Mouse (Mus musculus) intestine, embryonic 14.5 days (tissue): ENCODE data around the gene Eif3a. TPM values are rescaled to one million over a fixed set of nuclear protein-coding genes. Genes with fewer than 3 reads are reported as not detected.

Source experiments
- ATAC-seq: fragments of 200-750 bp; cut with Nextera tagmentation; replicated peaks from 2 replicates; pipeline ENCODE4 v1.8.0; 2017; ENCODE audit warnings: low read depth, moderate number of reproducible peaks, moderate TSS enrichment, moderate library complexity; ENCODE audit not compliant: low FRiP score, low TSS enrichment
- DNase-seq: peaks from one replicate; pipeline ENCODE4 v3.0.0-alpha.2; 2018; ENCODE audit warnings: low spot score
- H3K27ac ChIP-seq: fragments of 300-500 bp; sonication (generic); 2 replicates; pipeline ENCODE4 v1.5.1; 2014; ENCODE audit warnings: low read depth, mild to moderate bottlenecking, control low read depth
- H3K27me3 ChIP-seq: fragments of 300-500 bp; sonication (generic); replicated peaks from 2 replicates; pipeline ENCODE4 v1.6.1; 2014; ENCODE audit warnings: low read length, control low read depth; ENCODE audit not compliant: control insufficient read depth, insufficient read depth
- H3K36me3 ChIP-seq: fragments of 300-500 bp; sonication (generic); 2 replicates; pipeline ENCODE4 v1.6.1; 2014; ENCODE audit warnings: low read length, control low read depth; ENCODE audit not compliant: control insufficient read depth, insufficient read depth
- H3K4me1 ChIP-seq: fragments of 300-500 bp; sonication (generic); replicated peaks from 2 replicates; pipeline ENCODE4 v1.6.1; 2014; ENCODE audit warnings: low read length, control low read depth, mixed read lengths; ENCODE audit not compliant: control insufficient read depth, insufficient read depth
- H3K4me2 ChIP-seq: fragments of 300-500 bp; sonication (generic); 2 replicates; pipeline ENCODE4 v1.6.1; 2014; ENCODE audit warnings: low read length
- H3K4me3 ChIP-seq: fragments of 300-500 bp; sonication (generic); 2 replicates; pipeline ENCODE4 v1.5.1; 2014; ENCODE audit warnings: low read depth, low read length, control low read depth, mixed read lengths
- H3K9ac ChIP-seq: fragments of 300-500 bp; sonication (generic); 2 replicates; pipeline ENCODE4 v1.6.1; 2014; ENCODE audit warnings: mild to moderate bottlenecking, low read length
- H3K9me3 ChIP-seq: fragments of 300-500 bp; sonication (generic); 2 replicates; pipeline ENCODE4 v1.6.1; 2016; ENCODE audit warnings: low read length, control low read depth; ENCODE audit not compliant: control insufficient read depth
- WGBS: fragments of 180-500 bp; shearing (Covaris S2); extraction: QIAGEN DNeasy Blood & Tissue Kit; methylation state at CpG from one replicate; pipeline ENCODE4 v1.1.7; 2014; 5-methylcytosine and 5-hydroxymethylcytosine counted together
- microRNA-seq: library from miRNA; unstranded; fragments of <30 nt; microRNA quantifications from one replicate; pipeline ENCODE4, GENCODE M21; 2016
- polyA plus RNA-seq: library from polyadenylated mRNA; unstranded; fragments of >200 nt; fragmentation: Nextera tagmentation; extraction: Ambion mirVana; gene quantifications from 2 replicates; pipeline ENCODE4 v1.2.1, GENCODE M21; 2014

The Eif3a gene
- polyA plus RNA-seq, 1 experiment from 2014 or later: 168 TPM

- H3K36me3 ChIP-seq: no peaks in the 10 kb centered on the region
- H3K4me2 ChIP-seq: no peak overlapping the region
- no peak for DNase-seq
- no peak overlapping the region for H3K4me3 ChIP-seq
- no peak overlapping the region for H3K27ac ChIP-seq
- no peak for ATAC-seq
- H3K9me3 ChIP-seq: no peaks in the 10 kb centered on the region
- H3K27me3 ChIP-seq: no peaks in the 10 kb centered on the region
- 88% methylated on average over 2 of the region's 2 CpGs for WGBS
- H3K4me1 ChIP-seq: no peaks in the 10 kb centered on the region
- no peak overlapping the region for H3K9ac ChIP-seq
Observed at GRCm38 (mm10) chr19:60712577-60712976, 77.9 kb downstream of the Eif3a start.

Small RNAs within 50 kb of the gene (microRNA-seq; reads per million reads assigned to microRNA genes)
- gene mmu-mir-3084-1: not detected

Other genes starting within 250 kb of the Eif3a start
- gene Cacul1, start 209.6 kb downstream of the Eif3a start, polyA plus RNA-seq: 23.9 and 25.3 TPM in 2 replicates
- 1.2 and 1.5 TPM in 2 replicates for gene Nanos1, start 34.7 kb downstream of the Eif3a start, polyA plus RNA-seq
- gene Fam45a, start 20.9 kb upstream of the Eif3a start, polyA plus RNA-seq: 29.8 and 30.1 TPM in 2 replicates
- 5.3 and 6.9 TPM in 2 replicates for gene Sfxn4, start 70.8 kb upstream of the Eif3a start, polyA plus RNA-seq
- 136 and 138 TPM in 2 replicates for gene Prdx3, start 83.9 kb upstream of the Eif3a start, polyA plus RNA-seq
- gene Grk5, start 99.1 kb upstream of the Eif3a start, polyA plus RNA-seq: 2.1 and 3.2 TPM in 2 replicates